In genomic region chr11:78364103-78364502, GRCm38 (mm10) we compare ENCODE assay signal across 24 mouse cellular contexts. TPM values are rescaled to one million over a fixed set of nuclear protein-coding genes. Genes with fewer than 3 reads are reported as not detected.
A peak's percentile ranks its signal among the peaks of the same experiment; 100 is the strongest.
DNase-seq lines count a peak whose midpoint lies in the region; ATAC-seq and TF ChIP-seq lines count a peak whose summit lies in the region.
"Had no signal": no experiment of that assay in that cellular context is flagged by ENCODE, and none has a peak within 500 bp of the region (broad histone marks: within the 10 kb centered on the region; RNA-seq: fewer than 3 reads in every experiment).

No protein-coding gene starts in this region.

- no peak overlapping the region for H3K9ac ChIP-seq in stomach, embryonic 16.5 days (ENCODE audit: low read length)
- H3K9ac ChIP-seq in stomach, postnatal 0 days (ENCODE audit: low read length), result no peak overlapping the region
- H3K9ac ChIP-seq in intestine, postnatal 0 days (ENCODE audit: low read depth, low read length), result no peak overlapping the region
- H3K9ac ChIP-seq: liver, embryonic 13.5 days; lung, embryonic 15.5 days; midbrain, embryonic 13.5 days; neural tube, embryonic 15.5 days had no signal

- 22% methylated on average over 8 of the region's 8 CpGs for WGBS in stomach, embryonic 16.5 days
- 26% methylated on average over 8 of the region's 8 CpGs for whole genome bisulfite sequencing in stomach, postnatal 0 days
- 22% methylated on average over 8 of the region's 8 CpGs for WGBS in intestine, postnatal 0 days
- 63% methylated on average over 8 of the region's 8 CpGs for WGBS in forebrain, embryonic 10.5 days

- no peaks in the 10 kb centered on the region for H3K9me3 ChIP-seq in stomach, embryonic 16.5 days (replicated peaks; ENCODE audit: control insufficient read depth, low read length)
- no peaks in the 10 kb centered on the region for H3K9me3 ChIP-seq in stomach, postnatal 0 days (ENCODE audit: control insufficient read depth, low read length)
- H3K9me3 ChIP-seq in intestine, postnatal 0 days (ENCODE audit: control insufficient read depth), result no peaks in the 10 kb centered on the region
- H3K9me3 ChIP-seq in forebrain, embryonic 10.5 days, result no peaks in the 10 kb centered on the region
- H3K9me3 ChIP-seq: liver, embryonic 13.5 days; lung, embryonic 15.5 days; midbrain, embryonic 13.5 days; neural tube, embryonic 15.5 days had no signal

- no peak overlapping the region for H3K4me2 ChIP-seq in stomach, embryonic 16.5 days (ENCODE audit: low read depth, low read length)
- H3K4me2 ChIP-seq in stomach, postnatal 0 days (replicated peaks; ENCODE audit: low read depth), result no peak overlapping the region
- 0 out of 2 replicates have a peak overlapping the region, but pooled peaks have one; percentile 30 for H3K4me2 ChIP-seq in intestine, postnatal 0 days (replicated peaks; ENCODE audit: low read depth)
- H3K4me2 ChIP-seq: liver, embryonic 13.5 days; lung, embryonic 15.5 days; midbrain, embryonic 13.5 days; neural tube, embryonic 15.5 days had no signal

- peak; percentile 38; the same call in 1 of the 2 replicates for ATAC-seq in stomach, embryonic 16.5 days (ENCODE audit: insufficient read depth, low FRiP score)
- no peak for ATAC-seq in stomach, postnatal 0 days (ENCODE audit: low FRiP score, low TSS enrichment)
- peak; percentile 80 for ATAC-seq in intestine, postnatal 0 days
- ATAC-seq: forebrain, embryonic 14.5 days; hindbrain, postnatal 0 days; midbrain, embryonic 13.5 days had no signal

- intact Hi-C loops in gastrocnemius, adult 2 months (cut with DNase I), result no loop called here
- intact Hi-C loops in gastrocnemius, postnatal 14 days (cut with DNase I; ENCODE audit: low total_unique reads), result no loop called here

- H3K36me3 ChIP-seq in stomach, embryonic 16.5 days (ENCODE audit: control insufficient read depth, insufficient read depth, low read length), result no peaks in the 10 kb centered on the region
- H3K36me3 ChIP-seq in stomach, postnatal 0 days (ENCODE audit: control insufficient read depth, insufficient read depth, low read length), result no peaks in the 10 kb centered on the region
- no peaks in the 10 kb centered on the region for H3K36me3 ChIP-seq in intestine, postnatal 0 days (ENCODE audit: control insufficient read depth, insufficient read depth)
- no peaks in the 10 kb centered on the region for H3K36me3 ChIP-seq in forebrain, embryonic 10.5 days (replicated peaks)
- H3K36me3 ChIP-seq: liver, embryonic 13.5 days; lung, embryonic 15.5 days; midbrain, embryonic 13.5 days; neural tube, embryonic 15.5 days had no signal

- DNase-seq in gastrocnemius, adult 2 months, result peak; percentile 42
- no peak for DNase-seq in gastrocnemius, postnatal 14 days
- DNase-seq in stomach, postnatal 0 days (ENCODE audit: low spot score), result no peak
- no peak for DNase-seq in forebrain, embryonic 10.5 days (ENCODE audit: extremely low spot score, low spot score)
- no peak for DNase-seq in layer of hippocampus, adult 18-20 months (ENCODE audit: low spot score in 2 of 2)
- DNase-seq in cerebellum, postnatal 25 days, result no peak
- DNase-seq: cerebellum, adult 9-10 months; heart, postnatal 4 days; liver, embryonic 13.5 days; thymus, adult 2 months had no signal

- H3K4me1 ChIP-seq in stomach, embryonic 16.5 days (ENCODE audit: control insufficient read depth, insufficient read depth, low read length), result peaks cover 3% of the 10 kb centered on the region; the same call in 1 of the 2 replicates
- H3K4me1 ChIP-seq in stomach, postnatal 0 days (replicated peaks; ENCODE audit: control insufficient read depth, insufficient read depth), result no peaks in the 10 kb centered on the region
- peaks cover 14% of the 10 kb centered on the region for H3K4me1 ChIP-seq in intestine, postnatal 0 days (replicated peaks; ENCODE audit: control insufficient read depth, insufficient read depth, low read length)
- peaks cover 24% of the 10 kb centered on the region for H3K4me1 ChIP-seq in forebrain, embryonic 10.5 days
- H3K4me1 ChIP-seq: midbrain, embryonic 13.5 days; neural tube, embryonic 15.5 days had no signal

- H3K27ac ChIP-seq in gastrocnemius, adult 2 months, result no peak overlapping the region
- H3K27ac ChIP-seq in stomach, embryonic 16.5 days (ENCODE audit: low read length), result no peak overlapping the region
- no peak overlapping the region for H3K27ac ChIP-seq in stomach, postnatal 0 days (replicated peaks)
- H3K27ac ChIP-seq in intestine, postnatal 0 days (ENCODE audit: low read depth, low read length), result peak overlapping the region; percentile 86
- H3K27ac ChIP-seq in forebrain, embryonic 10.5 days, result no peak overlapping the region
- H3K27ac ChIP-seq: hindbrain, postnatal 0 days; layer of hippocampus, adult 2 months; liver, embryonic 13.5 days; lung, embryonic 15.5 days; midbrain, embryonic 13.5 days; neural tube, embryonic 15.5 days had no signal

- no peak for TF ChIP-seq EP300 in stomach, postnatal 0 days (optimal IDR thresholded peaks at IDR 0.05)

- no peak for TF ChIP-seq CTCF in gastrocnemius, adult 2 months (IDR thresholded peaks at IDR 0.05)
- TF ChIP-seq CTCF in stomach, postnatal 0 days (IDR thresholded peaks at IDR 0.05; ENCODE audit: low read depth), result no peak
- no peak for TF ChIP-seq CTCF in intestine, postnatal 0 days (IDR thresholded peaks at IDR 0.05; ENCODE audit: low read depth)

- no peaks in the 10 kb centered on the region for H3K27me3 ChIP-seq in stomach, embryonic 16.5 days (ENCODE audit: control insufficient read depth, insufficient read depth, low read length)
- no peaks in the 10 kb centered on the region for H3K27me3 ChIP-seq in stomach, postnatal 0 days (ENCODE audit: control insufficient read depth, insufficient read depth, low read length)
- H3K27me3 ChIP-seq in intestine, postnatal 0 days (replicated peaks; ENCODE audit: control insufficient read depth, insufficient read depth, low read length), result no peaks in the 10 kb centered on the region
- H3K27me3 ChIP-seq in forebrain, embryonic 10.5 days (ENCODE audit: poor library complexity, severe bottlenecking), result peaks cover 7% of the 10 kb centered on the region
- H3K27me3 ChIP-seq: liver, embryonic 13.5 days; lung, embryonic 15.5 days; midbrain, embryonic 13.5 days; neural tube, embryonic 15.5 days had no signal

- no peak overlapping the region for H3K4me3 ChIP-seq in gastrocnemius, adult 2 months
- H3K4me3 ChIP-seq in stomach, embryonic 16.5 days (replicated peaks; ENCODE audit: low read length), result no peak overlapping the region
- H3K4me3 ChIP-seq in stomach, postnatal 0 days (ENCODE audit: low read depth, low read length), result no peak overlapping the region
- no peak overlapping the region for H3K4me3 ChIP-seq in intestine, postnatal 0 days (ENCODE audit: low read depth, low read length)
- no peak overlapping the region for H3K4me3 ChIP-seq in forebrain, embryonic 10.5 days
- H3K4me3 ChIP-seq: layer of hippocampus, adult 2 months; liver, embryonic 13.5 days; lung, embryonic 15.5 days; midbrain, embryonic 13.5 days; neural tube, embryonic 15.5 days had no signal

RNA-seq across cellular contexts. Expression of gene Unc119, which starts 20.8 kb away (rescaled TPM):
- total RNA-seq in gastrocnemius, adult 2 months (2021), result 1 to 10 TPM; 7.1 to 9.2 TPM
- 10 to 100 TPM; 16.1 to 17.8 TPM for total RNA-seq in gastrocnemius, postnatal 14 days (2021)
- polyA plus RNA-seq in stomach, embryonic 16.5 days (2015; fragmentation: Nextera tagmentation; extraction: Ambion mirVana), result 24.3 and 27.5 TPM in 2 replicates
- 26.5 and 27.9 TPM in 2 replicates for polyA plus RNA-seq in stomach, postnatal 0 days (2015; fragmentation: Nextera tagmentation; extraction: Ambion mirVana)
- polyA plus RNA-seq in intestine, postnatal 0 days (2015; fragmentation: Nextera tagmentation; extraction: Ambion mirVana), result 26.9 and 28.4 TPM in 2 replicates
- polyA plus RNA-seq in forebrain, embryonic 10.5 days (2016; fragmentation: Nextera tagmentation; extraction: Ambion mirVana), result 60.2 and 62.8 TPM in 2 replicates
- 10 to 100 TPM; 33.0 to 33.5 TPM for total RNA-seq in layer of hippocampus, adult 18-20 months (2021)

RNA-seq across cellular contexts. Expression of gene Foxn1, which starts 22.3 kb away (rescaled TPM):
- total RNA-seq in gastrocnemius, adult 2 months (2021), result not detected
- total RNA-seq in gastrocnemius, postnatal 14 days (2021), result not detected
- 1.6 and 2.7 TPM in 2 replicates for polyA plus RNA-seq in stomach, embryonic 16.5 days (2015; fragmentation: Nextera tagmentation; extraction: Ambion mirVana)
- 1.9 and 2.6 TPM in 2 replicates for polyA plus RNA-seq in stomach, postnatal 0 days (2015; fragmentation: Nextera tagmentation; extraction: Ambion mirVana)
- polyA plus RNA-seq in intestine, postnatal 0 days (2015; fragmentation: Nextera tagmentation; extraction: Ambion mirVana), result not detected in 2 replicates
- polyA plus RNA-seq in forebrain, embryonic 10.5 days (2016; fragmentation: Nextera tagmentation; extraction: Ambion mirVana), result not detected in 2 replicates
- total RNA-seq in layer of hippocampus, adult 18-20 months (2021), result not detected
- total RNA-seq: ES-E14; heart, postnatal 4 days; hindbrain, postnatal 0 days; layer of hippocampus, adult 2 months; left cerebral cortex, adult 18-20 months; megakaryocyte progenitor cell, adult 5-6 weeks had no signal
- polyA plus RNA-seq: forebrain, embryonic 14.5 days; heart, embryonic 14.5 days; hindbrain, postnatal 0 days; liver, embryonic 13.5 days; midbrain, embryonic 13.5 days; neural tube, embryonic 15.5 days had no signal

RNA-seq across cellular contexts. Expression of gene Pigs, which starts 35.9 kb away (rescaled TPM):
- total RNA-seq in gastrocnemius, adult 2 months (2021), result 10 to 100 TPM; 20.0 to 21.3 TPM
- 10 to 100 TPM; 23.1 to 25.1 TPM for total RNA-seq in gastrocnemius, postnatal 14 days (2021)
- polyA plus RNA-seq in stomach, embryonic 16.5 days (2015; fragmentation: Nextera tagmentation; extraction: Ambion mirVana), result 67.4 and 80.9 TPM in 2 replicates
- polyA plus RNA-seq in stomach, postnatal 0 days (2015; fragmentation: Nextera tagmentation; extraction: Ambion mirVana), result 36.2 and 38.7 TPM in 2 replicates
- polyA plus RNA-seq in intestine, postnatal 0 days (2015; fragmentation: Nextera tagmentation; extraction: Ambion mirVana), result 58.6 and 60.8 TPM in 2 replicates
- polyA plus RNA-seq in forebrain, embryonic 10.5 days (2016; fragmentation: Nextera tagmentation; extraction: Ambion mirVana), result 76.3 and 77.5 TPM in 2 replicates
- 10 to 100 TPM; 59.0 to 62.0 TPM for total RNA-seq in layer of hippocampus, adult 18-20 months (2021)

RNA-seq across cellular contexts. Expression of gene Aldoc, which starts 41.3 kb away (rescaled TPM):
- 1 to 10 TPM; 1.6 to 2.7 TPM for total RNA-seq in gastrocnemius, adult 2 months (2021)
- total RNA-seq in gastrocnemius, postnatal 14 days (2021), result 1 to 10 TPM; 1.5 to 2.1 TPM
- 25.6 and 37.3 TPM in 2 replicates for polyA plus RNA-seq in stomach, embryonic 16.5 days (2015; fragmentation: Nextera tagmentation; extraction: Ambion mirVana)
- polyA plus RNA-seq in stomach, postnatal 0 days (2015; fragmentation: Nextera tagmentation; extraction: Ambion mirVana), result 15.0 and 17.1 TPM in 2 replicates
- 9.3 and 9.4 TPM in 2 replicates for polyA plus RNA-seq in intestine, postnatal 0 days (2015; fragmentation: Nextera tagmentation; extraction: Ambion mirVana)
- polyA plus RNA-seq in forebrain, embryonic 10.5 days (2016; fragmentation: Nextera tagmentation; extraction: Ambion mirVana), result 2.7 and 3.3 TPM in 2 replicates
- 100 to 1,000 TPM; 856 to 892 TPM for total RNA-seq in layer of hippocampus, adult 18-20 months (2021)

RNA-seq across cellular contexts. Expression of gene Slc13a2, which starts 57.9 kb away (rescaled TPM):
- total RNA-seq in gastrocnemius, adult 2 months (2021), result not detected
- not detected for total RNA-seq in gastrocnemius, postnatal 14 days (2021)
- 0.25 and 0.56 TPM in 2 replicates for polyA plus RNA-seq in stomach, embryonic 16.5 days (2015; fragmentation: Nextera tagmentation; extraction: Ambion mirVana)
- 0.23 and 0.39 TPM in 2 replicates for polyA plus RNA-seq in stomach, postnatal 0 days (2015; fragmentation: Nextera tagmentation; extraction: Ambion mirVana)
- 31.4 and 36.6 TPM in 2 replicates for polyA plus RNA-seq in intestine, postnatal 0 days (2015; fragmentation: Nextera tagmentation; extraction: Ambion mirVana)
- polyA plus RNA-seq in forebrain, embryonic 10.5 days (2016; fragmentation: Nextera tagmentation; extraction: Ambion mirVana), result not detected in 2 replicates
- total RNA-seq in layer of hippocampus, adult 18-20 months (2021), result not detected
- total RNA-seq: adrenal gland, postnatal 36 days; heart, postnatal 4 days; layer of hippocampus, adult 2 months; left cerebral cortex, adult 18-20 months had no signal
- polyA plus RNA-seq: forebrain, embryonic 14.5 days; heart, embryonic 14.5 days; hindbrain, postnatal 0 days; limb, embryonic 11.5 days; liver, embryonic 13.5 days; midbrain, embryonic 13.5 days; neural tube, embryonic 15.5 days had no signal
